Mouse (Mus musculus): Measurements from ENCODE around the gene Smad5. TPM values are rescaled to one million over a fixed set of nuclear protein-coding genes. Genes with fewer than 3 reads are reported as not detected.

Smad5 gene
- total and polyA plus RNA-seq, 3 experiments = 4.3 to 7.4 (median 4.4) TPM

DNA sequence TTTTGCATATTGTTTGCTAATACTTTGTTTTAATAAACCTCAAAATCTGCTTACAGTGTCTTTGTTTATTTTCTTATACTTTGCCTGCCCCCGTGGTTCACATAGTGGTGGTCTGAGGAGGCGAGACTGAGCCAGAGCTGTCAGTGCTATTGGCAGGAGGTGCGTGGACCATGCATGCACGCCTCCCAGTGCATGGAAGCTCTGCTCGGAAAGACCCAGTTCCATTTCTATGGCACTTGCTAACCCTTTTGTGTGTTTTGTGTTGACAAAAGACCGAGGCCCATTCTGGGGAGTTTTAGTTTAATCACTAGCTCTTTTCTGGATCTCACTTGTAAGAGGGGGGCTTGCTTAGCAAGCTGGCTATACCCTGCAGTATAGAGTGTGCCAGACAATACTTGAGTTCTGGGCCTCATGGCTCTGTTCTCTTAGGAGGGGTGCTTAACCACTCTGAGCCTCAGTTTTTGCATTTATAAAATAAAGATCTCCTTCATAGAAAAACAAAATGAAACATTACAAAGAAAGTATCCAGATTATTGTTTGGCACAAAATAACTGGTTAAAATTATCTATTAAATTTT lies 39.6 kb downstream of the Smad5 start:
- Histone ChIP-seq H3K79me2 (replicated peaks; ENCODE audit: control insufficient read depth, extremely low read depth, insufficient read depth, poor library complexity, severe bottlenecking) (no peaks in the 10 kb centered on the region), H3K4me1 (ENCODE audit: control insufficient read depth in 1 of 2, insufficient read depth in 2 of 2) (no peaks in the 10 kb centered on the region), H3K9ac (ENCODE audit: insufficient read depth, low read depth) (no peak overlapping the region), H3K9me3 (replicated peaks; ENCODE audit: low read length) (no peaks in the 10 kb centered on the region), H3K4me2 (ENCODE audit: insufficient read depth, low read depth, poor library complexity, severe bottlenecking) (no peak overlapping the region), H3K4me3 (replicated peaks in 1 of 3; ENCODE audit: low read depth in 2 of 3, low read length in 2 of 3, poor library complexity in 1 of 3) (no peak overlapping the region), H3K36me3 (replicated peaks in 1 of 2; ENCODE audit: control insufficient read depth in 1 of 2, insufficient read depth in 1 of 2, low read length in 1 of 2) (peaks cover 17 to 40% of the 10 kb centered on the region in 2 experiments), H3K27me3 (replicated peaks) (no peaks in the 10 kb centered on the region), H3K27ac (ENCODE audit: insufficient read depth, low read depth) (no peak overlapping the region)
- no peak for TF ChIP-seq POLR2A (IDR thresholded peaks at IDR 0.05; ENCODE audit: low read depth, low read length)
- no peak for TF ChIP-seq SMC3 (IDR thresholded peaks at IDR 0.05; ENCODE audit: low read depth, low read length)
- no peak for TF ChIP-seq MAZ (IDR thresholded peaks at IDR 0.05; ENCODE audit: low read depth, low read length)
- TF ChIP-seq GABPA (IDR thresholded peaks at IDR 0.05; ENCODE audit: insufficient replicate concordance, low read depth, low read length) = no peak
- TF ChIP-seq MYC (IDR thresholded peaks at IDR 0.05; ENCODE audit: low read depth, low read length) = no peak
- TF ChIP-seq JUND (conservative IDR thresholded peaks at IDR 0.05; ENCODE audit: low read depth, low read length) = no peak
- in situ Hi-C loops (cut with MboI; ENCODE audit: low pct_ligation_motif_present, low pct_unique_long_range_greater_than_20kb, low sequenced_read_pairs) = no loop called here
- no peak for DNase-seq (ENCODE audit: extremely low read depth)
- dilution Hi-C loops (cut with MboI; ENCODE audit: extremely low pct_ligation_motif_present, extremely low pct_unique_long_range_greater_than_20kb, low sequenced_read_pairs) = no loop called here

GRCm38 (mm10) chr13:56746739-56747532 lies 44.1 kb downstream of the Smad5 start:
- H3K9me3 ChIP-seq (replicated peaks; ENCODE audit: low read length) = no peaks in the 10 kb centered on the region
- no peak overlapping the region for H3K4me2 ChIP-seq (ENCODE audit: insufficient read depth, low read depth, poor library complexity, severe bottlenecking)
- H3K27me3 ChIP-seq (replicated peaks) = no peaks in the 10 kb centered on the region
- peaks cover under 1 to 6% of the 10 kb centered on the region in 2 experiments for H3K36me3 ChIP-seq (replicated peaks in 1 of 2; ENCODE audit: control insufficient read depth in 1 of 2, insufficient read depth in 1 of 2, low read length in 1 of 2)
- no peak overlapping the region for H3K9ac ChIP-seq (ENCODE audit: insufficient read depth, low read depth)
- in situ Hi-C loops (cut with MboI; ENCODE audit: low pct_ligation_motif_present, low pct_unique_long_range_greater_than_20kb, low sequenced_read_pairs) (no loop called here), dilution Hi-C loops (cut with MboI; ENCODE audit: extremely low pct_ligation_motif_present, extremely low pct_unique_long_range_greater_than_20kb, low sequenced_read_pairs) (no loop called here)
- no peak for DNase-seq (ENCODE audit: extremely low read depth)
- no peaks in the 10 kb centered on the region for H3K4me1 ChIP-seq (ENCODE audit: control insufficient read depth in 1 of 2, insufficient read depth in 2 of 2)
- no peak overlapping the region for H3K27ac ChIP-seq (ENCODE audit: insufficient read depth, low read depth)
- no peak overlapping the region for H3K4me3 ChIP-seq (replicated peaks in 1 of 3; ENCODE audit: low read depth in 2 of 3, low read length in 2 of 3, poor library complexity in 1 of 3)
- H3K79me2 ChIP-seq (replicated peaks; ENCODE audit: control insufficient read depth, extremely low read depth, insufficient read depth, poor library complexity, severe bottlenecking) = no peaks in the 10 kb centered on the region
- TF ChIP-seq MAFK (IDR thresholded peaks at IDR 0.05; ENCODE audit: insufficient replicate concordance, low read length) (0 out of 2 replicates have a peak, but pooled peaks have one; percentile 11), MAX (IDR thresholded peaks at IDR 0.05; ENCODE audit: low read length) (no peak), NRF1 (IDR thresholded peaks at IDR 0.05; ENCODE audit: low read depth, low read length) (no peak), ZNF384 (IDR thresholded peaks at IDR 0.05; ENCODE audit: low read depth, low read length) (no peak)

GRCm38 (mm10) chr13:56747554-56747953 lies 44.7 kb downstream of the Smad5 start:
- TF ChIP-seq PAX5 (IDR thresholded peaks at IDR 0.05; ENCODE audit: low read length) = no peak
- no peak overlapping the region for H3K9ac ChIP-seq (ENCODE audit: insufficient read depth, low read depth)
- in situ Hi-C loops (cut with MboI; ENCODE audit: low pct_ligation_motif_present, low pct_unique_long_range_greater_than_20kb, low sequenced_read_pairs) = no loop called here
- H3K79me2 ChIP-seq (replicated peaks; ENCODE audit: control insufficient read depth, extremely low read depth, insufficient read depth, poor library complexity, severe bottlenecking) = no peaks in the 10 kb centered on the region
- no peak overlapping the region for H3K4me2 ChIP-seq (ENCODE audit: insufficient read depth, low read depth, poor library complexity, severe bottlenecking)
- no peak for DNase-seq (ENCODE audit: extremely low read depth)
- H3K9me3 ChIP-seq (replicated peaks; ENCODE audit: low read length) = peaks cover 1% of the 10 kb centered on the region
- dilution Hi-C loops (cut with MboI; ENCODE audit: extremely low pct_ligation_motif_present, extremely low pct_unique_long_range_greater_than_20kb, low sequenced_read_pairs) = no loop called here
- H3K27me3 ChIP-seq (replicated peaks) = no peaks in the 10 kb centered on the region
- H3K4me1 ChIP-seq (ENCODE audit: control insufficient read depth in 1 of 2, insufficient read depth in 2 of 2) = no peaks in the 10 kb centered on the region
- H3K36me3 ChIP-seq (replicated peaks in 1 of 2; ENCODE audit: control insufficient read depth in 1 of 2, insufficient read depth in 1 of 2, low read length in 1 of 2) = peaks cover 0 to 4% of the 10 kb centered on the region in 2 experiments
- no peak overlapping the region for H3K27ac ChIP-seq (ENCODE audit: insufficient read depth, low read depth)
- H3K4me3 ChIP-seq (replicated peaks in 1 of 3; ENCODE audit: low read depth in 2 of 3, low read length in 2 of 3, poor library complexity in 1 of 3) = no peak overlapping the region
